Mouse (Mus musculus) gonadal fat pad, adult 2 months (tissue): ENCODE measurements around the gene 1600014C23Rik. TPM values are rescaled to one million over a fixed set of nuclear protein-coding genes. Genes with fewer than 3 reads are reported as not detected.

Experiments
- DNase-seq: peaks from one replicate; pipeline ENCODE4 v3.0.0-alpha.2; 2012; ENCODE audit warnings: low read depth
- polyA plus RNA-seq: library from polyadenylated mRNA; depleted of rRNA; stranded (reverse); fragments of >200 nt; gene quantifications from 2 replicates; pipeline ENCODE4 v1.2.3, GENCODE M21; 2012

The 1600014C23Rik gene
- polyA plus RNA-seq, 1 experiment = 1.2 TPM

GRCm38 (mm10) chr17:45726249-45726648, 7.4 kb downstream of the 1600014C23Rik start:
- no peak for DNase-seq

GRCm38 (mm10) chr17:45724574-45724921, 9.1 kb downstream of the 1600014C23Rik start:
- DNase-seq = no peak

- no peak for DNase-seq
These were observed 9.7 kb downstream of the 1600014C23Rik start for GRCm38 (mm10) chr17:45723732-45724573.

DNA sequence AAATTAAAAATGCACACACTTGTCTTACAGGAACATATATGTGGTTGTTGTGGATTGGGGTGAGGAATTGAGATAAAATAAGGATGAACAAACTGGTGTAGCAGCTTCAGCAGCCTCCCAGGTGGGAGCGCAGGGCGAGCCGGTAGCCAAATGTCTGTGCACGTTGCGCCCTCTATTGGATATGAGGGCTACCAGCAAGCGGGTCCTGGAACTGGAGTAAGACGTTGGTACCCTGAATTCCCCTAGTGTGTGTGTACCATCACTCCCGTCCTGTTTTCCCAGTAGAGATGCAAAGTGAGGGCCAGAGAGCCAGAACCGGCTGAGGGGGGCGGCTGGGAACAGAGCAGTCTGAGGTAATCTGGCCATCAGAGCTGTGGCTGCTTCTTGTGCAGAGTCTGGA, 15.3 kb downstream of the 1600014C23Rik start:
- no peak for DNase-seq

DNA sequence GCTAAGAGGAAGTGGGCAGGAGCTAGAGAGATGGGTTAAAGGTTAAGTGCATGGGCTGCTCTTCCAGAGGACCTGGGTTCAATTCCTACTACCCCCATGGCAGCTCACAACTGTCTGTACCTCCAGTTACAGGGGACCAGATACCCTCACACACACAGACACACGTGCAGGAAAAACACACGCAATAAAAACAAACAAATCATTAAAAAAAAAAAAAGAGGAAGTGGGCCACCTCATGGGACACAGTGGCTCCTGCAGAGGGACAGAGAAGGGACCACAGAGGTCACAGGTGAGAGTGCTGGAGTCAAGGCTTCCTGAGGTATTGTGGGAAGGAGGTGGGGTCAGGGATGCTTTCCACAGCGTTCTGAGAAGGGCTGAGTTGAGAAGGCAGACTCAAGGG, 22.1 kb downstream of the 1600014C23Rik start:
- DNase-seq = no peak

GRCm38 (mm10) chr17:45710407-45710806, 23.2 kb downstream of the 1600014C23Rik start:
- DNase-seq = no peak

DNA sequence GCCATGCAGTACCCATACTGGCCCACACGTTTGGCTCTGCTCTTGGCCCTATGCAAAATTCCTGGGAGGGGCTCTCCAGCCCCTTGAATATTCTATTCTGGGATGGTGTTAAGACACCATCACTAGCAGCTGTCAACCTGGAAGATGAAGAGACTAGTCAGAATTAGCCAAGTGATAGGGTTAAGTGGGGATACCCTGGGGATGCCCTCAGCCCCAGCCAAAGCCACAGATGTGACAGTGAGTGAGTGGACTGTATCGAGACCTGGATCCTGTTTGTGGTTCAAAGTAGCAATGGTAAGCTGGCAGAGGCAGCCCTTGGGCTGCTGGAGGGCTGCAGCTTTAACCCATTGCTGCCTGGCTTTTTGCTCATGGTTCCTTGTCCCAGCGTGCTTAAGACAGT, 23.8 kb downstream of the 1600014C23Rik start:
- DNase-seq = no peak

GRCm38 (mm10) chr17:45708179-45708578, 25.5 kb downstream of the 1600014C23Rik start:
- DNase-seq = no peak

GRCm38 (mm10) chr17:45707376-45707775, 26.3 kb downstream of the 1600014C23Rik start:
- no peak for DNase-seq

- DNase-seq = no peak
These were observed 26.8 kb downstream of the 1600014C23Rik start for GRCm38 (mm10) chr17:45706796-45707195.

- no peak for DNase-seq
These were observed 30.5 kb downstream of the 1600014C23Rik start for GRCm38 (mm10) chr17:45703187-45703586.

DNA sequence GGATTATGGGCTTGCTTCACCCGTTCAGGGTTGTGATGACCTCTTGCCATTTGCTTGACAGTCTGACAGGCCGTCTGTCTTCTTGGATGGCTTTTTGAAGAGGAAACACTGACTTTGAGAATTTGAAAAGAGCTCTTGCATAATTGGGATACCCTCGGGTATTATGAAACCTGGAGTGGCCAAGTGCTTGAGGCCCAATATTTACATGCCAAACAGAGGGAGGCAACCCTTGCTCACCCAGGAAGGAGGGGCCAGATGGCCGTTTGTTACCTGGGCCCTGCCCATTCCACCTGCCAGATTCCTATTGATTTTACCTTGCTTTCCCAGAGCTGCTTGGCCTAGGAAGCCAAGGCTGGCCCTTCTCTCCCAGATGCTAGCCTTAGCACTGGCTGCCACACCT, 31.4 kb downstream of the 1600014C23Rik start:
- no peak for DNase-seq

GRCm38 (mm10) chr17:45701236-45701591, 32.4 kb downstream of the 1600014C23Rik start:
- no peak for DNase-seq

- DNase-seq = no peak
These were observed 33.0 kb downstream of the 1600014C23Rik start for GRCm38 (mm10) chr17:45700496-45701235.

DNA sequence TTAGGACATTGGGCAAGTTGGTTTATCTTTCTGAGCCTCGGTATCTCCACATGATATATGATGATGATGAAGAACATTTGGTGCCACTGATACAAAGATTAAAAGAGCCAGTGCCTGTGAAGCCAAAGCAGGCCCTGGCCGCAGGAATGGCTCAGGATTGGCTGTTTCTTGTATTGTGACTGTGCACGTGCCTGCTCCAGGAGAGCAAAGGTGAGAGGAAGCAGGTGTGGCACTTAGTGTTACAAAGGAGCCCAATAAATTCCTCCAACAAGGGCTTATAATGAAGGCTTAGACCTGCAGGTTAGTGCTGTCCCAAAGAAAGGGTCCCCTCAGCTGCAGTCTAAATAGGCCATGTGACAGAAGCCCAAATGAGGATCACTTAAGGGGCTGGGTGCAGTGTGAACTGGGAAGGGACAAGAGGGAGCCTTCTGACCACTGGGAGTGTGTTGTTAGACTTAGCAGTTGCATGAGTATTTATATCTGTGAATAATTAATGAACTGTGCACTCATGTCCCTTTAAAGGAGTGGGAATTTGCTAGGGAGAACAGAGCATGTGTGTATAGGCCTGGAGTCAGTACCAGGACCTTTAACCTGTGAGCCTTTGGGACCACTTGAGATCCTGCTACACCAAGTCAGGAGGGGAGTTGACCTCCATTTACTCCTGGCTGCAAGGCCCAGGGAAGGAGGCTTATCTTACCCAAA, 34.5 kb downstream of the 1600014C23Rik start:
- DNase-seq = no peak

- DNase-seq = no peak
These were observed 35.3 kb downstream of the 1600014C23Rik start for GRCm38 (mm10) chr17:45698368-45698767.

DNA sequence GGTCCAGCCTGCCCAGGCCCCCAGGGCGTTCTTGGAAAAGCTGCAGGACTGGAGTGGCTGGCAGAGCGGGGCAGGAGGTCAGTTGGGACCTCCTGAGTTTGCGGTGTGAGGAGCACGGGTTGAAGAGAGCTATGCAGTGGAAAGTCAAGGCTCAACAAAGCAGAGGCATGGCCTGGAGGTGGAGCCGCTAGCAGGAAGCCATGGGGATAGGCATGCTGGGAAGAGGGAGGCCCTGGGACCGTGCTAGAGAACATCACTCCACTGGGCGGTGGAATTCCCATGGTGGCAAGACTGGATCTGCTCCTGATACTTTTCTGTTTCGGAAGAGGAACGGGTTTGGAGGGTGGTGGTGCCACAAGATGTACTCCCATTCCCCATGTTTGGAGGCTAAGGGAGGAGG, 36.7 kb downstream of the 1600014C23Rik start:
- no peak for DNase-seq

DNA sequence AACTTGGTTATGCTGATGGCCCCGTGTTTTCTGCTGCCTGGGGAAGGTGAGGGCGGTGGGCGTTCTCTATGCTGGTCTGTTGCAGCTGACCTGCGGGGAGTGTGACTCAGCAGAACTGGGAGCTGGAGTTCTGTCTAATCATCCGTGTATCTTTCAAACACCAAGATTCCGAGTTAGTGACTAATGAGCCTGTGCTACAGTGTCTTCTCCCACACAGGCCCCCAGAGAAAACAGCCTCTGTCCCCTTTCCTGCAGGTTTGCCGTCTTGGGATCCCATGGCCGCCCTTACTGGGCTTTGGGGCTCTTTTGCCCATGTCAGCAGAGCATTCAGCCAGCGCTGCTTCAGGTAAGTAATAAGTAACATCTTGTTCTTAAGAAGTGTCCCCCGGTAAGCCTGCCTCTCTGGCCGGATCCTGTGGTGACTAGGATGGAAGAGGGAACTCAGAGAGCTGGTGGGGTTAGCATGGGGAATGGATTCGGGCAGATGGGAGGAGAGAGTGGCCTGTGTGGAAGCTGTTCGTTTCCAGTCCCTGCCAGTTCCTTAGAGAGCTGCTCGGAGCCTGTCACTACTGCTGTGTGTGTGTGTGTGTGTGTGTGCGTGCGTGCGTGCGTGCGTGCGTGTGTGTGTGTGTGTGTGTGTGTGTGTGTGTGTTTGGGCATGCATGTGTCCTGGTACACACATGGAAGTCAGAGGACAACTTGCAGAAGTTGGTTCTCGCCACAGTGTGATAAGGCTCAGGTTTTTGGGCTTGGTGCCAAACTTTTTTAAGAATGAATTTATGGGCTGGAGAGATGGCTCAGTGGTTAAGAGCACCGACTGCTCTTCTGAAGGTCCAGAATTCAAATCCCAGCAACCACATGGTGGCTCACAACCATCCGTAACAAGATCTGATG, 38.2 kb downstream of the 1600014C23Rik start:
- DNase-seq = no peak

DNA sequence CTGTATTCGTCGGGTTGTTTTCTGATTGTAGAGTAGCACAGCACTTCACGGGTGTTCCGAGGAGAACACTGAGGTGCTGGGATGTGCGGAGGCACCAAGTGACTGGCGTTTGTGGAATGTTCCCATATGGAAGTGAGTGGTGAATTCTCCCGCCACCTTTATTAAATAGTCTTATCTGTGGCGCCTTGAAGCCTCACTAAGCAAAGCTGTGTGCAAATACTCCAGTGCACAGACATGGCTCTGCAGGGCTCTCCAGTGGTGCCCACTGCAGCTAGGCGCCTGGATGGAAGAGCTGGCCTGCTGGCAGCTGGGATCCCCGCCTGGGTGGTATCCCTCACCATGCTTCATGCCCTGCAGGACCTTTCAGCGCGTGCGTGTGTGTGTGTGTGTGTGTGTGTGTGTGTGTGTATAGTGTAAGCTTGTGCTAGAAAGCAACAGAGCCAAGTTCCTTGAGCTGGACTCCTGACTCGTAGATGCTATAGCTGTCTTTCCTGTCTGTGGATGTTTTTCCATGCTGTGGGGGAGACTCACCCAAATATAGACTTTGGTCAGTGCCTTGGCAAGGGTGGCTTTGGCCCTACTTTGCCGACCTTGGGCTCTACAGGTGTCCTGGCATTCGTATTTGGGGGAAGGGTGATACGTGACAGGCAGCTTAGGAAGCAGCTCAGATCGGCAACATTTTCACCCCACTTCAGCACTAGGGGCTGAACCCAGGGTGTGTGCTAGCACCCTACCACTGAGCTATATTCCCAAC, 39.7 kb downstream of the 1600014C23Rik start:
- DNase-seq = no peak

DNA sequence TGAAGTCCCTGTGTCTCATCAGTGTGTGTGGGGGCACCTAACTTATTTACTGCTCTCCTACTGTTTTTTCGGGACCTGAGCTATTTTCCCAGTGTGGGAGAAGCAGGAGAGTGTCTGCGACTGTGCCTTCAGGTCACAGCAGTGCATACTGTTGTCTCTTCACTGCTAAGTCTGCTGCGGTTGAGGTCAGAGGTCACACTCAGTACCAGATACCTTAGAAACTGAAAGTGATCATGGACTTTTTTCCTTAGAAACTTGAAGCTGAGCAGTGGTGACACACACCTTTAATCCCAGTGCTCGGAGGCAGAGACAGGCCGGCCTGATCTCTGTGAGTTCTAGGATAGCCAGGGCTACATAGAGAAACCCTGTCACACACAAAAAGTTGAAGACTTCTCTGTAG, 41.5 kb downstream of the 1600014C23Rik start:
- no peak for DNase-seq

DNA sequence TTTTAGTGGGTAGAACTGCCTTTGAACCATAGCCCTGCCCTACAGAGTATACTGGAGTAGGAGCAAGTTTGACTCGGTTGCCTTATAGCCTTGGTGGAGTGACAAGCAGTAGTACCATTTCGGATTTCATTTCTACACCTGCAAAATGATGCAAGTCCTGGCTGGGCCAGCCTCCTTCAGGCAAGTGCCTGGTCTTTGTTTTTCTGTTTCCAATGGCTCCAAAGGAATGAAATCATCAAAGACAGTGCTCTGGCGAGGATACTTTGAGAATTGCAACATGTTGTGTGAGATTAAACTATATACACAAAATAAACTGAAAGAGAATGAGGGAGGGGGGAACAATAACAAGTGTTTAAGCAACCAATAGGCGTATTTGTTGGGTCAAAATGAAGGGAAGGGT, 43.6 kb downstream of the 1600014C23Rik start:
- peak; percentile 67 for DNase-seq
